Mouse (Mus musculus): ENCODE results near the gene Oaz1. TPM values are rescaled to one million over a fixed set of nuclear protein-coding genes. Genes with fewer than 3 reads are reported as not detected.
"Not testable (repeated sequence)": the region's sequence is repeated elsewhere in the genome, so short reads cannot be mapped to it uniquely, and the experiment has no call there.

Oaz1 gene
- total RNA-seq, 2 experiments from 2014 or later = 700 to 820 TPM

GRCm38 (mm10) chr10:80823316-80823715 is 3.1 kb upstream of the Oaz1 start:
- DNase-seq = no peak

GRCm38 (mm10) chr10:80823847-80824643 is 2.4 kb upstream of the Oaz1 start:
- DNase-seq = no peak

GRCm38 (mm10) chr10:80824827-80825226 is 1.6 kb upstream of the Oaz1 start:
- no peak for DNase-seq

GRCm38 (mm10) chr10:80827063-80827869 is 810 bp downstream of the Oaz1 start:
- DNase-seq = no peak

- DNase-seq = no peak
These were observed 1.5 kb downstream of the Oaz1 start for GRCm38 (mm10) chr10:80827870-80828420.

- not testable (repeated sequence) for DNase-seq
These were observed 2.1 kb downstream of the Oaz1 start for GRCm38 (mm10) chr10:80828587-80828986.

- DNase-seq = no peak
These were observed 3.2 kb downstream of the Oaz1 start for GRCm38 (mm10) chr10:80829359-80830278.

GRCm38 (mm10) chr10:80831136-80831535 is 4.7 kb downstream of the Oaz1 start:
- peak; percentile 78 for DNase-seq

- DNase-seq = no peak
These were observed 6.4 kb downstream of the Oaz1 start for GRCm38 (mm10) chr10:80832818-80833217.

GRCm38 (mm10) chr10:80835617-80836016 is 9.2 kb downstream of the Oaz1 start:
- no peak for DNase-seq

- DNase-seq = no peak
These were observed 10.5 kb downstream of the Oaz1 start for GRCm38 (mm10) chr10:80836949-80837379.

GRCm38 (mm10) chr10:80837827-80838226 is 11.4 kb downstream of the Oaz1 start:
- DNase-seq = no peak

- no peak for DNase-seq
These were observed 12.0 kb downstream of the Oaz1 start for GRCm38 (mm10) chr10:80838346-80838912.

GRCm38 (mm10) chr10:80839848-80840247 is 13.4 kb downstream of the Oaz1 start:
- DNase-seq = no peak

GRCm38 (mm10) chr10:80841685-80842084 is 15.2 kb downstream of the Oaz1 start:
- no peak for DNase-seq

GRCm38 (mm10) chr10:80842334-80842733 is 15.9 kb downstream of the Oaz1 start:
- DNase-seq = no peak

- DNase-seq = no peak
These were observed 16.9 kb downstream of the Oaz1 start for GRCm38 (mm10) chr10:80843087-80843930.

- DNase-seq = peak; percentile 57
These were observed 17.6 kb downstream of the Oaz1 start, which contains the start of gene Lingo3 for GRCm38 (mm10) chr10:80843931-80844547. Gene Lingo3, minus strand, starts transcription at chr10:80844039.

- no peak for DNase-seq
These were observed 18.7 kb downstream of the Oaz1 start for GRCm38 (mm10) chr10:80845055-80845693.

Measured in adrenal gland, postnatal 10 days (tissue).